Mouse (Mus musculus) embryonic facial prominence, embryonic 13.5 days (tissue): ENCODE results near the gene Evx2. TPM values are rescaled to one million over a fixed set of nuclear protein-coding genes. Genes with fewer than 3 reads are reported as not detected.
A peak's percentile ranks its signal among the peaks of the same experiment; 100 is the strongest.

ENCODE experiments used
- ATAC-seq: fragments of 200-750 bp; cut with Nextera tagmentation; 2 replicates; pipeline ENCODE4 v1.8.0; 2017; ENCODE audit warnings: low read depth; ENCODE audit not compliant: insufficient number of reproducible peaks, insufficient read depth, low FRiP score, low TSS enrichment
- H3K27ac ChIP-seq: fragments of 300-500 bp; sonication (generic); 2 replicates; pipeline ENCODE4 v1.5.1; 2015; ENCODE audit warnings: moderate library complexity, mild to moderate bottlenecking, inconsistent platforms
- H3K27me3 ChIP-seq: fragments of 300-500 bp; sonication (generic); 2 replicates; pipeline ENCODE4 v1.6.1; 2015; ENCODE audit warnings: mild to moderate bottlenecking, inconsistent platforms
- H3K36me3 ChIP-seq: fragments of 300-500 bp; sonication (generic); 2 replicates; pipeline ENCODE4 v1.6.1; 2015; ENCODE audit warnings: mild to moderate bottlenecking, inconsistent platforms
- H3K4me1 ChIP-seq: fragments of 300-500 bp; sonication (generic); 2 replicates; pipeline ENCODE4 v1.6.1; 2015; ENCODE audit warnings: inconsistent platforms
- H3K4me2 ChIP-seq: fragments of 300-500 bp; sonication (generic); 2 replicates; pipeline ENCODE4 v1.6.1; 2015; ENCODE audit warnings: moderate library complexity, mild to moderate bottlenecking, inconsistent platforms
- H3K4me3 ChIP-seq: fragments of 300-500 bp; sonication (generic); 2 replicates; pipeline ENCODE4 v1.5.1; 2015; ENCODE audit warnings: mild to moderate bottlenecking, inconsistent platforms
- H3K9ac ChIP-seq: fragments of 300-500 bp; sonication (generic); 2 replicates; pipeline ENCODE4 v1.6.1; 2015; ENCODE audit warnings: mild to moderate bottlenecking, inconsistent platforms
- H3K9me3 ChIP-seq: fragments of 300-500 bp; sonication (generic); 2 replicates; pipeline ENCODE4 v1.6.1; 2016; ENCODE audit warnings: inconsistent platforms
- WGBS: fragments of 180-500 bp; shearing (Covaris S2); methylation state at CpG from one replicate; pipeline ENCODE4 v1.1.7; 2015; ENCODE audit warnings: mixed read lengths; 5-methylcytosine and 5-hydroxymethylcytosine counted together
- polyA plus RNA-seq: library from polyadenylated mRNA; unstranded; fragments of >200 nt; fragmentation: Nextera tagmentation; extraction: Ambion mirVana; gene quantifications from 2 replicates; pipeline ENCODE4 v1.2.1, GENCODE M21; 2015

The Evx2 gene
- polyA plus RNA-seq: not detected in 2 replicates

DNA sequence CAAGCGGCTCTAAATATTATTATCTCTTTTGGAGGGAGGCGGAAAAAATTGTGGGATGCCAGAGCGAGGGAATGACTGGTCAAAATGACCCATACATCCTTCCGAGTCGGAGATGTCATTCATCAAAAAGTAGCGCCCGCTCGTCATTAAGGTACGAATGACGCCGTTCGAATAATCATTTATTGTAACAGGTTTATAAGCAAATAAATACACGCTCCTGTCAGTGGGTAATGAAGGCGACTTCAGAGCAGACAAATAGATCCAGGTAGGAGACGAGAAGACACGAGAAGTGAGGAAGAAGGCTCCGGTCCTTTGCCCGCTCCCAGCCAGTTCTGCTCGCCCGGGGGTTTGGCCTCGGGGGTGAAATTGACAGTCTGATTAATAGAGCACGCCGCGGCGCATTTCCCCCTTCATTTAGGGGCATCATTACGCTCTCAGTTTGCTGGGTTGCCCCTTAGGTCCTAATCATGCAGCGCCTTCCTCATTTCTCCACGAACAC is at the start of gene Evx2:
Evx2 (minus strand) TSS at position 51 of the 499 bp plus-strand sequence.
- H3K4me2 ChIP-seq: peak within 1 kb of the TSS; percentile 24
- H3K27me3 ChIP-seq: peaks cover 99% of the 10 kb centered on the region
- 2% methylated on average over 28 of the region's 28 CpGs for WGBS
- H3K9me3 ChIP-seq: no peaks in the 10 kb centered on the region
- H3K27ac ChIP-seq: no peak within 1 kb of the TSS
- H3K9ac ChIP-seq: 0 out of 2 replicates have a peak within 1 kb of the TSS, but pooled peaks have one; percentile 32
- peak within 1 kb of the TSS; percentile 21 for H3K4me3 ChIP-seq
- no peak for ATAC-seq
- H3K36me3 ChIP-seq: no peaks in the 10 kb centered on the region
- peaks cover 35% of the 10 kb centered on the region for H3K4me1 ChIP-seq

DNA sequence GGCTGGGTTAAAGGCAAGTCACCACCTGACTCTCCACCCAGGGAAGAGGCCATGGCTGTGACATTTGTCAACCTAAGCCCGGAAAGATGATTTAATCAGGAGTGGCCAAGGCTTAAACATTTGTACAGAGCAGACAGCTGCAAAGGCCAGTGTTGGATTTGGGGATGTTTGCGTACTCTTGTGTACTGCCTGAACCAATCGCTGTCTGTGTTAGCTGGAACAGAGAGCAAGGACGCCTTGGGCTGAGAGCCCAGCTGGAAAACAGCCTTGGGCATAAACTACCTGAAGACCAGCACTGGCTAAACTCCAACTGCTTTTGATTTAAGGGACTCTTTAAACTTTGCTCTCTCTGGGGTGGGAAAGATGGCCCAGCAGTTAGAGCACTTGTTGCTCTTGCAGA is 49.3 kb upstream of the Evx2 start:
- no peak overlapping the region for H3K27ac ChIP-seq
- H3K27me3 ChIP-seq: peaks cover 99% of the 10 kb centered on the region
- no peak overlapping the region for H3K4me3 ChIP-seq
- H3K4me1 ChIP-seq: peaks cover 17% of the 10 kb centered on the region
- H3K36me3 ChIP-seq: no peaks in the 10 kb centered on the region
- no peak overlapping the region for H3K9ac ChIP-seq
- H3K9me3 ChIP-seq: no peaks in the 10 kb centered on the region
- H3K4me2 ChIP-seq: no peak overlapping the region
- WGBS: 6% methylated on average over 4 of the region's 4 CpGs
- no peak for ATAC-seq

DNA sequence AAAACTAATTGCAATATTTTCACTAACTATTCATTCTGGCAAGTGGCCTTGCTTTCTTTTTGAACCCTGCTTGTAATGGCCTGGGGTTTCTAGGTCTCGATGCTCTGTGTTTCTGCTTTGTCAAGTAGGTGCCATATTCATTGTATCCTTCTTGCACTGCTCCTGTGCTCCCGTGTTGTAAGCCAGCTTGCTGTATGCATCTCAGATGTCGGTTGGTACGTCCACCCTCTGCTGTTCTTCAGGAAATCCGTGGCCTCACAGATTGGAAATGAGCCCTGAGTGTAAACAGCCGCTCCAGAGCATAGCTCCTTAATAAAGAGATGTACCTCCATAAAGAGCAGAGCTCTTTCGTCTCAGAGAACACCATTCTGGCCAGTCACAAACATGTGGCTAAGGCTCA is 48.2 kb upstream of the Evx2 start:
- H3K36me3 ChIP-seq: no peaks in the 10 kb centered on the region
- no peak overlapping the region for H3K4me2 ChIP-seq
- no peak overlapping the region for H3K27ac ChIP-seq
- peaks cover 99% of the 10 kb centered on the region for H3K27me3 ChIP-seq
- ATAC-seq: no peak
- H3K4me1 ChIP-seq: peaks cover 17% of the 10 kb centered on the region
- no peak overlapping the region for H3K4me3 ChIP-seq
- H3K9ac ChIP-seq: no peak overlapping the region
- WGBS: 9% methylated on average over 7 of the region's 7 CpGs
- no peaks in the 10 kb centered on the region for H3K9me3 ChIP-seq

DNA sequence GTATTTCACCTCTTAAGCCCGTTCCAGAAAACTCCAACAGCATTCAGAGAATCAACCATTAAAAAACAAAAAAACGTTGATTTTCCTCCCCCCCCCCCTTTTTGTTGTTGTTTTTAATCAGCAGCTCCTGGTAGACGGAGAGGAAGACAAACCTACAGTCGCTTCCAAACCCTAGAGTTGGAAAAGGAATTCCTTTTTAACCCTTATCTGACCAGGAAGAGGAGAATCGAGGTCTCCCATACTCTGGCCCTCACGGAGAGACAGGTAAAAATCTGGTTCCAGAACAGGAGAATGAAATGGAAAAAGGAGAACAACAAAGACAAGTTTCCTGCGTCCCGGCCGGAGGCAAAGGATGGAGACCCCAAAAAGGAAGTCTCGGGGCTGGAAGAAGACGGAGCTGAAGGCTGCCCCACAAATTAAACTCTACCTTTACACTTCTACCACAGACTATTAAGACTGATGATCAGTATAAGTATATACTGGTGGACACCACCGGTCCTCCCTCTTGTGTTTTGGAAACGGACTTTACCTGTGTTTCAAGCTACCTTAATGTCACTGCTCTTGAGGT is 47.1 kb upstream of the Evx2 start:
- H3K4me1 ChIP-seq: peaks cover 10% of the 10 kb centered on the region
- H3K27me3 ChIP-seq: peaks cover 99% of the 10 kb centered on the region
- H3K27ac ChIP-seq: no peak overlapping the region
- no peak overlapping the region for H3K4me2 ChIP-seq
- H3K36me3 ChIP-seq: no peaks in the 10 kb centered on the region
- no peaks in the 10 kb centered on the region for H3K9me3 ChIP-seq
- no peak overlapping the region for H3K9ac ChIP-seq
- no peak for ATAC-seq
- H3K4me3 ChIP-seq: no peak overlapping the region
- WGBS: 4% methylated on average over 13 of the region's 13 CpGs

DNA sequence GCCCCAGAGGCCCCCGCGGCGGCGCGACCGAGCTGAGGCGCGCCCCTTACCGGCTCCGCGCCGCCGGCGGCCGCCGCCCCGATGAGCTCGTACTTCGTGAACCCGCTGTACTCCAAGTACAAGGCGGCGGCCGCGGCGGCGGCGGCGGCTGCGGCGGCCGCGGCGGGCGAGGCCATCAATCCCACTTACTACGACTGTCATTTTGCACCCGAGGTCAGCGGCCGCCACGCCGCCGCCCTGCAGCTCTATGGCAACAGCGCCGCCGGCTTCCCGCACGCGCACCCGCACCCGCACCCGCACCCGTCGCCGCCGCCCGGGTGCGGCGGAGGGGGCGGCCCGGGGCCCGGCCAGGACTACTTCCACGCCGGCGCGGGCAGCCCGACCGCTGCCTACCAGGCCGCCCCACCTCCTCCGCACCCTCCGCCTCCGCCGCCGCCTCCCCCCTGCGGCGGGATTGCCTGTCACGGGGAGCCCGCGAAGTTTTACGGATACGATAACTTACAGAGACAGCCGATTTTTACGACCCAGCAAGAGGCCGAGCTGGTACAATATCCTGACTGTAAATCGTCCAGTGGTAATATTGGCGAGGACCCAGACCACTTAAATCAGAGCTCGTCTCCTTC is 46.2 kb upstream of the Evx2 start:
- Histone ChIP-seq H3K27me3 (peaks cover 99% of the 10 kb centered on the region), H3K36me3 (no peaks in the 10 kb centered on the region), H3K4me1 (peaks cover 10% of the 10 kb centered on the region), H3K27ac (no peak overlapping the region), H3K9ac (peak overlapping the region; percentile 60), H3K4me2 (peak overlapping the region; percentile 75), H3K9me3 (no peaks in the 10 kb centered on the region), H3K4me3 (peak overlapping the region; percentile 48)
- WGBS: under 1% methylated on average over 78 of the region's 85 CpGs
- ATAC-seq: no peak

DNA sequence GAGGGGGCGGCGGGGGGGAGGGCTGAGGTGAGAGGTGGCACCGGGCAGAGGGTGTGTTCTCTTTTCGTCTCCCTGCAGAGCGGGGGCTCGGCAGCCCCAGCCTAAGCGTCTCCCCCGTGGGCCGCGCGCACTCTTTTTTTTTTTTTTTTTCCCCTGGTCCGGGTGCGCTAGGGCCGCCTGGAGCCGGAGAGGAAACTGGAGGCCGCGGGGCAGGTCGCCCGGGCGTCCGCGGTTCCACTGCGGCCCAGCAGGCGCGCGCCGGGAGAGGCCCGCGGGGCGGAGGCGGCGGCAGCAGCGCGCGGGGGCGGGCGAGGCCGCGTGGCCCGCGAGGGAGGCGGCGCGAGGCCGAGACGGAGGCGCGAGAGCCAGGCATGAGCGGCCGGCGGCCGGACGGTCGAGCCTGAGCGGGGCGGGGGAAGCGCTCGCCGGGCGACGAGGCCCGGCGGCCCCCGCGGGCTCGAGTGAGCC is 45.7 kb upstream of the Evx2 start:
- Histone ChIP-seq H3K9ac (peak overlapping the region; percentile 60), H3K4me1 (peaks cover 10% of the 10 kb centered on the region), H3K27me3 (peaks cover 99% of the 10 kb centered on the region), H3K9me3 (no peaks in the 10 kb centered on the region), H3K36me3 (no peaks in the 10 kb centered on the region), H3K4me3 (peak overlapping the region; percentile 48), H3K27ac (no peak overlapping the region; the same call in 1 of the 2 replicates), H3K4me2 (peak overlapping the region; percentile 75)
- WGBS: under 1% methylated on average over 53 of the region's 66 CpGs
- ATAC-seq: no peak

DNA sequence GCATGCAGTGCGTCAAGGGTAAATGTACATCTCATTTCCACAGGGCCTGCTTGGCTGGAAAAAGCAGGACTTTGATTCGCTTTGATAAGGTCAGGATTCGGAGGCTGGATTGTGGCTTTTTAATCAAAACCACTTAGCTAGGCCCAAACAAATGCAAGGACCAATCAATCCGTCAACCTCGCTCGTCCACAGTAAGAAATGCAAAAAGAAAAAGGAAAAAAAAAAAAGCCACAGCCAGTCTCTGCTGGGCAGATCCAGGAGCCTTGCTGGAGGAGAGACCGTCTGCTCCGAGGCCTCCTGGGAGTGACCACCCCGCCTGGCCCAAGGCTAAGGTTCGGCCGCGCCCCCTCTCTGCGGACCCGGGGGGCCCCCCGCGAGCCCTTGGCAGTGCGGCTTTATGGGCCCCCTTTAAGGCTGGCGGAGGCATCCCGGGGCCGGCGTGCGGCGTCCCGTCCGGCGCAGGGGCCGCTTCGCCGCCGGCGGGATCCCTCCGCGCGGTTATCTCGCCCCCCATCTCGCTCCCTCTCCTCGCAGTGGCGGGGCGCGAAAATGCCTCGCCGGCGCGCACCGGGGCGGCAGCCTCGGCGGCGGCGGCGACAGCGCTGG is 45.1 kb upstream of the Evx2 start, which contains the start of gene Hoxd8:
Hoxd8 (plus strand) TSS at position 223 of the 606 bp plus-strand sequence.
- WGBS: under 1% methylated on average over 40 of the region's 52 CpGs
- H3K4me1 ChIP-seq: peaks cover 10% of the 10 kb centered on the region
- H3K4me2 ChIP-seq: peak within 1 kb of the TSS; percentile 75
- no peaks in the 10 kb centered on the region for H3K36me3 ChIP-seq
- no peak for ATAC-seq
- H3K4me3 ChIP-seq: peak within 1 kb of the TSS; percentile 48
- H3K27ac ChIP-seq: no peak within 1 kb of the TSS; the same call in 1 of the 2 replicates
- peaks cover 99% of the 10 kb centered on the region for H3K27me3 ChIP-seq
- no peaks in the 10 kb centered on the region for H3K9me3 ChIP-seq
- H3K9ac ChIP-seq: peak within 1 kb of the TSS; percentile 60

DNA sequence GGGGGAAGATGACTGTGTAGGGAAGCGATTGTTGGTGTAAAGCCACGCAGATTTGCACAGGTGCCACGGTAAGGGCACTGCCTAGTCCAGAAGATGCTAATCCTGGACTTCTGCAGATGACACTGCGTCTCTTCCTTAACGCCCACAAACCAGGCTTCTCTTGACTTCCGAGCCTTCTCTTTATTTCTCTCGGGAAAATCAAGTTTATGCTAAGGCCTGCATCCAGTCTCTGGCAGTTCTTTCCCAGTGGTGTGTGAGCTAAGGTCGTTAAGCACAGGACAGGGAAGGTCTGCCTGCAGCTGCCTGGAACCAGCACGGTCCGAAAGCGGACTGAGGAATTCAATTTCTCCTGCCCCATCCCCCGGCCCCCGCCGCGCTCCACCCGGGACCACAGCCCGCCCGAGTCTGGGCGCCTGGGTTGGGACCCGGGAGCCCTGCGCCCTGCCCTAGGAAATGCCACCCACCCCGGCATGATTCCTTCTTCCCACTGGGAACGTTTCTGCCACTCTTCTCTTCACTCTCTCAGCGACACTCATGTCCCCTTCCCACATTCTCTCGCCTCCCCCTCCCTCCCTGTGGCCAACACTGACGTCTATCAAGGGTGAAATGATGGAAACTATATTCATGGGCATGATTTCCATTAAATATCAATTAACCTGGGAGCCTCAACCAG is 44.5 kb upstream of the Evx2 start:
- H3K9ac ChIP-seq: no peak overlapping the region
- H3K27ac ChIP-seq: no peak overlapping the region
- H3K4me1 ChIP-seq: peaks cover 10% of the 10 kb centered on the region
- H3K4me3 ChIP-seq: no peak overlapping the region
- ATAC-seq: no peak
- 2% methylated on average over 26 of the region's 26 CpGs for WGBS
- H3K4me2 ChIP-seq: no peak overlapping the region
- H3K27me3 ChIP-seq: peaks cover 99% of the 10 kb centered on the region
- H3K9me3 ChIP-seq: no peaks in the 10 kb centered on the region
- H3K36me3 ChIP-seq: no peaks in the 10 kb centered on the region

DNA sequence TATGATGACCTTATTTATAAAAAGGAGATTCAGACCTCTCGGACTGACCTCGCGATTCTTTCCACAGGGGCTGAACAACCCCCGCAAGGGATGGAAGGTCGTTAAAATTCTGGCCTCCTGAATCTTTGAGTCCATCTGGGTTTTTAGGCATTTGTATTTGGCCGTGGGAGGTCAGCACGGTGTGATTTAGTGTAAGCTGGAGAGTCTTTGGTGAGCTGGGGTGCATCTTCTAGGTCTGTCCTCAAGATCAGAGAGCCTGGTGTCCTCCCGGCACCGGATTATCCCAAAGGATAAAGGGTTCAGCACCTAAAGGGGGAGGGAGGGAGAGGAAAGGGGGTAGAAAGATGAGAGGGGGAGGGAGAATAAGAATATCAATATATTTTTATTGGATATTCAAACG is 44.0 kb upstream of the Evx2 start:
- Histone ChIP-seq H3K9ac (no peak overlapping the region), H3K4me1 (peaks cover 15% of the 10 kb centered on the region), H3K27me3 (peaks cover 99% of the 10 kb centered on the region), H3K36me3 (no peaks in the 10 kb centered on the region), H3K4me3 (no peak overlapping the region), H3K4me2 (no peak overlapping the region), H3K9me3 (no peaks in the 10 kb centered on the region), H3K27ac (no peak overlapping the region)
- WGBS: 8% methylated on average over 10 of the region's 10 CpGs
- no peak for ATAC-seq

DNA sequence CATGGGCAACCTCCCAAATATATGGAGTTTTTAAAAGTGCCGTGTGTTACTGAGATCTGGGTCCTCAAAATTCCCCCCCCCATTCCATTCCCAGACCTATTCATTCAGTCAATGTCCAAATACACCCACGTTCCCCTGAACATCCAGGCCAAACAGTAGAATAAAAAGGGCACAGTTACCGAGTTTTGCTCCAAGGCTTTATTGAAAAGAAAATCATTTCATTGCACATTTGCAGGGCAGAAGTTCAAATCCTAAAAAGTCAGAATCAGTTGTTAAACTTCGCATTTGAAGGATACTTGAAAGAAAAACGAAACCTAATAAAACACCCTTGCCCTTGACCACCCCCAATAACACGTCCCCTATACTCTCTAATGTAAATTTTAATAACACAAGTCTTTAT is 43.5 kb upstream of the Evx2 start:
- Histone ChIP-seq H3K9ac (no peak overlapping the region), H3K36me3 (no peaks in the 10 kb centered on the region), H3K4me2 (no peak overlapping the region), H3K4me1 (peaks cover 20% of the 10 kb centered on the region), H3K27ac (no peak overlapping the region), H3K4me3 (no peak overlapping the region), H3K27me3 (peaks cover 99% of the 10 kb centered on the region), H3K9me3 (no peaks in the 10 kb centered on the region)
- WGBS: 13% methylated on average over 6 of the region's 6 CpGs
- ATAC-seq: no peak

DNA sequence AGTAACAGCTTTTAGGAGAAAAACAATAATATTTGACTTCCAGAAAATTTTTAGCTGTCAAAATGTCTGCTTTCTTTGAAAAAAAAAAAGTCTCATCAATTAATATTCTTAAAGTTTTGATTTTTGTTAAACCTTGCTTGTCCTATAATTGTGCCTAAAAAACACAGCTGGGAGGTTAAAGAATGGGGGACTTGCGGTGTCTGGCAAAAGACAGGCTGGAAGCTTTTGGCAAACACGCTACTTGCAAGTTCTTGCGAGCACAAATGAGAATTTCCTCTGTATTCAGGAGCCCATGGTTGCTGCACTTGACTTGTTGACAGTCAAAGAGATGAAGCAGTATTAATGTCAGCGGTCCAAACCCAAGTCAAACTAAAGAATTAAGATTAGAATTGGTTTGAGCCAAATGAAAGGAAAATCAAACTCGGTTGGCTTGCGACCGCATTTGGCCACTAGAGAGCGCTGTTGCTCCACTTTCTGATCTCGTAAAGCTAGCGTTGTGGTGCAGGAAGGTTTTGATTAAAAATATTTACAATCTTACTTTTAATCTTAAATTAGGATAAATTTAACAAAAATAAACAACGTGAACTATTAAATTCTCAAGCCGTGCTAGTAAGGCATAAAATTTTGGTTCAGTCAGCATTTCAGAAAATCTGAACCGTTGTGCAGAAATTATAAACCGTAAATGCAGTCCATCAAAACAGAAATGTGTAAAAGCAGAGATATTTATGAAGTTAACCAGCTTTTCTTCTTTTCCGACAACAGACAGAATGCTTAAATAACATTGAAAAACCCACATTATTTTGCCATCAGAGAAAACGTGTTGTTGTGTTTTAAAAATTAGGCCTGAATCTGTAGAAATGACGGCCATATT is 42.8 kb upstream of the Evx2 start:
- Histone ChIP-seq H3K4me3 (no peak overlapping the region), H3K36me3 (no peaks in the 10 kb centered on the region), H3K9ac (no peak overlapping the region), H3K4me1 (peaks cover 24% of the 10 kb centered on the region), H3K27ac (no peak overlapping the region), H3K27me3 (peaks cover 99% of the 10 kb centered on the region), H3K4me2 (no peak overlapping the region), H3K9me3 (no peaks in the 10 kb centered on the region)
- WGBS: 8% methylated on average over 17 of the region's 17 CpGs
- ATAC-seq: no peak
